Mouse (Mus musculus) CD4-positive helper T cell, adult 2 months (primary cell): ENCODE measurements around the gene Zfp36l2.

Experiments
- DNase-seq: peaks from one replicate; pipeline ENCODE4 v3.0.0-alpha.2; 2012; ENCODE audit warnings: low read depth, missing footprints, low spot score

Gene Zfp36l2

GRCm38 (mm10) chr17:84179026-84179972, 8.4 kb downstream of the Zfp36l2 start:
- DNase-seq = peak; percentile 25

- DNase-seq = no peak
These were observed 10.3 kb downstream of the Zfp36l2 start for GRCm38 (mm10) chr17:84177481-84177880.

- DNase-seq = no peak
These were observed 11.3 kb downstream of the Zfp36l2 start for GRCm38 (mm10) chr17:84176446-84176845.

GRCm38 (mm10) chr17:84175196-84175595, 12.6 kb downstream of the Zfp36l2 start:
- DNase-seq = no peak

- no peak for DNase-seq
These were observed 20.4 kb downstream of the Zfp36l2 start for GRCm38 (mm10) chr17:84167377-84167776.

- DNase-seq = no peak
These were observed 21.4 kb downstream of the Zfp36l2 start for GRCm38 (mm10) chr17:84166135-84166860.

GRCm38 (mm10) chr17:84165735-84166134, 22.0 kb downstream of the Zfp36l2 start:
- no peak for DNase-seq

GRCm38 (mm10) chr17:84164146-84164545, 23.6 kb downstream of the Zfp36l2 start:
- no peak for DNase-seq

GRCm38 (mm10) chr17:84163066-84163785, 24.5 kb downstream of the Zfp36l2 start:
- peak; percentile 72 for DNase-seq

GRCm38 (mm10) chr17:84162211-84162760, 25.5 kb downstream of the Zfp36l2 start:
- DNase-seq = no peak

GRCm38 (mm10) chr17:84161231-84161854, 26.4 kb downstream of the Zfp36l2 start:
- peak; percentile 42 for DNase-seq

- DNase-seq = no peak
These were observed 28.9 kb downstream of the Zfp36l2 start for GRCm38 (mm10) chr17:84158891-84159290.

GRCm38 (mm10) chr17:84158461-84158795, 29.3 kb downstream of the Zfp36l2 start:
- DNase-seq = no peak

GRCm38 (mm10) chr17:84157743-84158460, 29.8 kb downstream of the Zfp36l2 start:
- DNase-seq = no peak

- no peak for DNase-seq
These were observed 30.7 kb downstream of the Zfp36l2 start for GRCm38 (mm10) chr17:84156748-84157742.

- no peak for DNase-seq
These were observed 31.5 kb downstream of the Zfp36l2 start for GRCm38 (mm10) chr17:84156227-84156573.

- no peak for DNase-seq
These were observed 32.1 kb downstream of the Zfp36l2 start for GRCm38 (mm10) chr17:84155516-84156226.

GRCm38 (mm10) chr17:84155029-84155338, 32.8 kb downstream of the Zfp36l2 start:
- DNase-seq = no peak
